Mouse (Mus musculus) kidney, embryonic 16.5 days (tissue): ENCODE results near the gene Fam189a1. TPM values are rescaled to one million over a fixed set of nuclear protein-coding genes. Genes with fewer than 3 reads are reported as not detected.

ENCODE experiments used
- ATAC-seq: fragments of 200-750 bp; cut with Nextera tagmentation; 2 replicates; pipeline ENCODE4 v1.8.0; 2017; ENCODE audit warnings: moderate TSS enrichment; ENCODE audit not compliant: low FRiP score, low TSS enrichment
- H3K27ac ChIP-seq: fragments of 300-500 bp; sonication (generic); 2 replicates; pipeline ENCODE4 v1.5.1; 2014; ENCODE audit warnings: low read length
- H3K27me3 ChIP-seq: fragments of 300-500 bp; sonication (generic); 2 replicates; pipeline ENCODE4 v1.6.1; 2014; ENCODE audit warnings: low read length, control low read depth, mixed read lengths; ENCODE audit not compliant: insufficient read depth
- H3K36me3 ChIP-seq: fragments of 300-500 bp; sonication (generic); 2 replicates; pipeline ENCODE4 v1.6.1; 2014; ENCODE audit warnings: low read length, control low read depth, mixed read lengths; ENCODE audit not compliant: insufficient read depth
- H3K4me1 ChIP-seq: fragments of 300-500 bp; sonication (generic); 2 replicates; pipeline ENCODE4 v1.6.1; 2014; ENCODE audit warnings: low read length, control low read depth, mixed read lengths; ENCODE audit not compliant: insufficient read depth
- H3K4me2 ChIP-seq: fragments of 300-500 bp; sonication (generic); replicated peaks from 2 replicates; pipeline ENCODE4 v1.6.1; 2014; ENCODE audit warnings: low read depth, low read length
- H3K4me3 ChIP-seq: fragments of 300-500 bp; sonication (generic); 2 replicates; pipeline ENCODE4 v1.5.1; 2014; ENCODE audit warnings: mild to moderate bottlenecking, low read length
- H3K9ac ChIP-seq: fragments of 300-500 bp; sonication (generic); replicated peaks from 2 replicates; pipeline ENCODE4 v1.6.1; 2014; ENCODE audit warnings: low read length
- H3K9me3 ChIP-seq: fragments of 300-500 bp; sonication (generic); 2 replicates; pipeline ENCODE4 v1.6.1; 2016; ENCODE audit warnings: low read length, control low read depth
- WGBS: fragments of 180-500 bp; shearing (Covaris S2); extraction: QIAGEN DNeasy Blood & Tissue Kit; methylation state at CpG from one replicate; pipeline ENCODE4 v1.1.7; 2014; 5-methylcytosine and 5-hydroxymethylcytosine counted together
- polyA plus RNA-seq: library from polyadenylated mRNA; unstranded; fragments of >200 nt; fragmentation: Nextera tagmentation; extraction: Ambion mirVana; gene quantifications from 2 replicates; pipeline ENCODE4 v1.2.1, GENCODE M21; 2015

Gene Fam189a1
- polyA plus RNA-seq, 1 experiment from 2014 or later, result 0.20 TPM

DNA sequence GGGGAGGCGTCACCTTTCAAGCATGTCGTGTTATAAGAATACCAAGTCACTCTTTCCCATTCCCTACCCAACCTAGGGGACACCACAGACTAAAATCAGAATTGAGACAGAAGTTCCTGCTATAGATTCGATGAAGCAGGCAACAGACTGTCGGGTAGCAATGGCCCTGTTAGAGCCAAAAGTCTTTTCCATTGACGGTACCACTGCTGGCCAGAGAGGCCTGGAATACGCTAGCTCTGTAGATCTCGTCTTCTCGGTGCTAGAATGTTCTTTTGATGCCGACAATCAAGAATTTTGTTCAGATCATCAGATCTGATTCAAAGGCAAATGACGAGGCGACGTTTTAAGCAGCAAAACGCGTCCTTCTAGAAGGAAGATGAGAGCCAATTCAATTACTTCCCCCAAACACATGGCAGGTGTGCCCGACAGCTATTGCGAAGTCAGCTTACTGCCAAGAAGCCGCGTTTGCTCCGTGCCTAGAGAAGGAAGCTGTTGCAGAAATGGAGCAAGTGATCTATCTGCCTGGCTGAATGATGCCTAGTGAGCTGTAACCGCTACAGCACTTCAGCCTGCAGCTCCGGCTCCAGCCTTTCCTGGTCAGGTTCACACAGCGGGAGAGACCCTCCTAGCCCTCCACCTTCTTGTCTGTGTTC lies 171.8 kb downstream of the Fam189a1 start:
- H3K4me3 ChIP-seq, result no peak overlapping the region
- ATAC-seq, result no peak
- H3K4me2 ChIP-seq, result no peak overlapping the region
- H3K27ac ChIP-seq, result no peak overlapping the region
- H3K36me3 ChIP-seq, result no peaks in the 10 kb centered on the region
- no peaks in the 10 kb centered on the region for H3K9me3 ChIP-seq
- H3K27me3 ChIP-seq, result no peaks in the 10 kb centered on the region
- H3K9ac ChIP-seq, result no peak overlapping the region
- 0 out of 2 replicates have a peak, but pooled peaks cover 4% of the 10 kb centered on the region for H3K4me1 ChIP-seq
- 81% methylated on average over 22 of the region's 22 CpGs for WGBS

DNA sequence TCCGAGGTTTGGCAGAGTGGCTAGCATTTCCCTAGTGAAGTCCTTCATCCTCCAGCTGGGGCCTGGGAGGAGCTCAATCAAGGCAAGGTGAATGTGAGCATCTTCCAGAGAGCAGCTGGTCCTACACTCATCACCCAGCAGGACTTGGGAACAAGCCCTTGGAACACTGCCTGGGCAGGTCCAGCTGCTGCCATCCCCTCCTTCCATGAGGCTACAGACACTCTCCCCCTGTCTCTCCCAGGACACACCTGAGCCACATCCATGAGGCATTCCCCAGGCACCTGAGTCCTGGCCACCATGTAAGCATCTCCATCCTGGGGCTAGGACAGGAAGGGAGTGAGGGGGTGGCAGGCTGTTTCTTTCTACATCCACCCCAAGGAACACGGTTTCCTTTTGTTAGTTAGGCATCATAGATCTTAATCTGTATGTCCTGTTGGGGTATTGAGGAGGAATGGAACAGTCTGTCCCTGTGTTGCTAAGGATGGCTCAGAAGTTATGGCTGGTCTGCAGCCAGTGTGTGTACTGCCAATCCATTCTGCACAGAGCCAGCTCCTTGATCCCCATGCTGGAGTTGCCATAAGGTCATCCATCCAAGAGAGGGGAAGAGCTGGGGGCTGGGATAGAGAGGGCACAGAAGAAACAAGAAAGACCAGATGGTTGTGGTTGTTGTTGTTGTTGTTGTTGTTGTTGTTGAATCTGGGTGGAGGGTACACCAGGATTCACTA lies 174.7 kb downstream of the Fam189a1 start:
- WGBS, result 60% methylated on average over 2 of the region's 2 CpGs
- Histone ChIP-seq H3K27me3 (no peaks in the 10 kb centered on the region), H3K9me3 (no peaks in the 10 kb centered on the region), H3K36me3 (no peaks in the 10 kb centered on the region), H3K9ac (no peak overlapping the region), H3K27ac (no peak overlapping the region), H3K4me1 (no peaks in the 10 kb centered on the region), H3K4me3 (no peak overlapping the region), H3K4me2 (no peak overlapping the region)
- ATAC-seq, result no peak

DNA sequence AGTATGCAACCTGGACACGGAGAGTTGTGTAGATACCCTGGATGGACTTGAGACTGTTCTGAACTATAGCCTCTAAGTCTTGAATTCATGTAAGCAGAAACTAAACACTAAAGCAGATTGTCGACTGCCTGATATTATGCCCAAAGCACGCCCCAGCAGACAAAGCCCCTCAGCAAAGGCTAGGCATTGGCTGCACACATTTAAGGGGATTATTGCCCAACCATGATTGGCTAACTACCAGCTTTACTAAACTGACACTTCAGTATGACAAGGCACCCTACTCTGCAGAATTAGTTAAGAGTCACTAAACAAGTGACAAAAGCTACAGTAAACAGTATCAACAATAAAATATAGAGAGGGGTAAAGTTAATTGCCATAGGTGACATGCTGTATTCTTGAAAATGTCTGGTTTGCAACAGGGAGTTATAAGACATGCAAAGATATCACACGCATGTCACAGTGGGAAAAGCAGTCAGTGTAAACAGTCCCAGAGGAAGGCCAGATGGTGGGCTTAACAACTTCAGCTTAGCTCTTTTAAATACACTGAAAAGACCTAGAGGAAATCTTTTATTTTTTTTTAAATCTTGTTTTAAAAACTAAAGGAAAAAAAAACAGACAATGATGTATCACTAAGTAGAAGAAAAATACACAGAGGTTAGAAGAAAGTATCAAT lies 182.6 kb downstream of the Fam189a1 start:
- H3K9ac ChIP-seq, result no peak overlapping the region
- no peaks in the 10 kb centered on the region for H3K27me3 ChIP-seq
- no peak overlapping the region for H3K4me3 ChIP-seq
- H3K27ac ChIP-seq, result no peak overlapping the region
- no peak for ATAC-seq
- no peak overlapping the region for H3K4me2 ChIP-seq
- no peaks in the 10 kb centered on the region for H3K36me3 ChIP-seq
- WGBS, result 75% methylated on average over 4 of the region's 4 CpGs
- no peaks in the 10 kb centered on the region for H3K9me3 ChIP-seq
- H3K4me1 ChIP-seq, result no peaks in the 10 kb centered on the region

DNA sequence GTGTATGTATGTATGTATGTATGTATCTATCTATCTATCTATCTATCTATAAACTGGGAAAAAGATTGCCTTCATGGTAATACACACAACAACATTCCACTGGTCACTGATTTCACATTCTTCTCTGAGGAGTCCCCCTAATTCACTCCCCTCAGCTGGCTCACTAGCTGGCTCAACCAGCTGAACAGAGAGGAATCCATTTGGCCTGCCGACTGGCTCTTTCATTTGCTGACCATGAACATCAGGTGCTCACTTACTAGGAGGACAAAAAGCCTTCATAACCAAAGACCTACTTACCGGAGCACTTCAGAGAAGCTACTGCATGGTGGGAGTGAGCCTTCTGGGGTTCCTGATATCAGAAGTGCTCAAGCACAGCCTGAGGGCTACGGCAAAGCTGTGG lies 194.2 kb downstream of the Fam189a1 start:
- no peaks in the 10 kb centered on the region for H3K27me3 ChIP-seq
- WGBS, result 85% methylated on average over 3 of the region's 3 CpGs
- no peak for ATAC-seq

DNA sequence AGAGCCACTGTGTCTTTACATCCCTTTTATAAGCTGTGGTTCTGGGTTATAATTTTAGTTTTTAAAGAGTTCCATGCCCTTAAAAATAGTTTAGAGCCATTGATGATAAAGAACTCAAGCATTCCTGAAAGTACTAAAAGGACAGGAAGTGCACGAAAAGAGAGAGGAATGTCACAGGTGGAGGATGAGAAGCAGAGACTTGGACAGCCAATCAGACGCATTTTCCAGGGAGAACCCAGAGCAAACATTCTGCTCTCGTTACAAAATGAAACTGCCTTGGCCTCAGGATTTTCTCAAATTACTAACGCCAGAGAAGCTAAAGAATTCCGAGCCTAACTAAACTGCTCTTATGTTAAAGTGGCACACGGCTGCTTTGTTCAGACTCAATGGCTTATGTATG lies 197.3 kb downstream of the Fam189a1 start:
- ATAC-seq, result no peak

More for the DNA sequence above, 194.2 kb downstream of the Fam189a1 start:
- no peak overlapping the region for H3K27ac ChIP-seq
- no peak overlapping the region for H3K4me2 ChIP-seq
- no peaks in the 10 kb centered on the region for H3K9me3 ChIP-seq
- H3K36me3 ChIP-seq, result no peaks in the 10 kb centered on the region
- no peak overlapping the region for H3K4me3 ChIP-seq
- no peaks in the 10 kb centered on the region for H3K4me1 ChIP-seq
- H3K9ac ChIP-seq, result no peak overlapping the region

DNA sequence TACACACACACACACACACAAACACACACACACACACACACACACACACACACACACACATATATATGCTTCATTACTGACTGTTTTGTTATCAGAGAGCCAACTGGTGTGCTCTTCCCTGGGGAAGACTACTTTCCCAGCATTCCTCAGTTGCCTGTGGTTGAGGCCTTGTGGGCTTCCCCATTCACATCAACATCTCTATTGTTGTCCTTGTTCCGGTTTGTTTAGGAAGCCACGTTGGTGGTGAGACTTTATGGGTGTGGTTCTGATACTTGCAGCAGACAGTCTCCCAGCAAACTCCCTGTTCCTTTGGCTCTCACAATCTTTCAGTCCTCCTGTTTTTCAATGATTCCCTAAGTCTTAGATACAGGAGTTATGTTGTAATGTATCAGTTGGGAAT lies 204.2 kb downstream of the Fam189a1 start:
- Histone ChIP-seq H3K9ac (no peak overlapping the region), H3K36me3 (no peaks in the 10 kb centered on the region), H3K9me3 (no peaks in the 10 kb centered on the region), H3K4me3 (no peak overlapping the region), H3K27me3 (no peaks in the 10 kb centered on the region), H3K4me2 (no peak overlapping the region), H3K27ac (no peak overlapping the region), H3K4me1 (no peaks in the 10 kb centered on the region)
- no peak for ATAC-seq
- WGBS, result 50% methylated on average over 2 of the region's 2 CpGs

More for the DNA sequence above, 197.3 kb downstream of the Fam189a1 start:
- H3K9ac ChIP-seq, result no peak overlapping the region
- H3K27me3 ChIP-seq, result no peaks in the 10 kb centered on the region
- no peaks in the 10 kb centered on the region for H3K36me3 ChIP-seq
- no peak overlapping the region for H3K4me3 ChIP-seq
- H3K4me2 ChIP-seq, result no peak overlapping the region; the same call in 1 of the 2 replicates
- 36% methylated on average over 6 of the region's 6 CpGs for WGBS
- no peaks in the 10 kb centered on the region for H3K9me3 ChIP-seq
- no peaks in the 10 kb centered on the region for H3K4me1 ChIP-seq
- H3K27ac ChIP-seq, result no peak overlapping the region

DNA sequence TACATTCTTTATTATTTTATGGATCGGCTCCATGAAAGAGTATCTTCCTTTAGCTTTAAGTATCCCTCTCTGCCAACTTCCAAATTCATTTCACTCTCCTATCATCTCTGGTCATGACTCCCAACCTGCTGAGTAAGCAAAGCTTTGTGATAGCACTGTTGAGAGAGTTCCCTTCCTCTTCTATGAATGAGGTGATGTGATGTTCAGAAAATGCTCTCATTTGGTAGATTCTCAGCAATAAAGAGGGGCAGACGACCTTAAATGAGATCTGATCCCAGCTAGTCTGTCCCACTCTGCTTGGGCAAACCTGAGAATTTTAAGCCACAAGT lies 205.6 kb downstream of the Fam189a1 start:
- Histone ChIP-seq H3K36me3 (no peaks in the 10 kb centered on the region), H3K9ac (no peak overlapping the region), H3K4me3 (no peak overlapping the region), H3K4me1 (no peaks in the 10 kb centered on the region), H3K9me3 (no peaks in the 10 kb centered on the region), H3K27me3 (no peaks in the 10 kb centered on the region), H3K27ac (no peak overlapping the region), H3K4me2 (no peak overlapping the region)
- ATAC-seq, result no peak
- WGBS, result 40% methylated on average over 2 of the region's 2 CpGs

DNA sequence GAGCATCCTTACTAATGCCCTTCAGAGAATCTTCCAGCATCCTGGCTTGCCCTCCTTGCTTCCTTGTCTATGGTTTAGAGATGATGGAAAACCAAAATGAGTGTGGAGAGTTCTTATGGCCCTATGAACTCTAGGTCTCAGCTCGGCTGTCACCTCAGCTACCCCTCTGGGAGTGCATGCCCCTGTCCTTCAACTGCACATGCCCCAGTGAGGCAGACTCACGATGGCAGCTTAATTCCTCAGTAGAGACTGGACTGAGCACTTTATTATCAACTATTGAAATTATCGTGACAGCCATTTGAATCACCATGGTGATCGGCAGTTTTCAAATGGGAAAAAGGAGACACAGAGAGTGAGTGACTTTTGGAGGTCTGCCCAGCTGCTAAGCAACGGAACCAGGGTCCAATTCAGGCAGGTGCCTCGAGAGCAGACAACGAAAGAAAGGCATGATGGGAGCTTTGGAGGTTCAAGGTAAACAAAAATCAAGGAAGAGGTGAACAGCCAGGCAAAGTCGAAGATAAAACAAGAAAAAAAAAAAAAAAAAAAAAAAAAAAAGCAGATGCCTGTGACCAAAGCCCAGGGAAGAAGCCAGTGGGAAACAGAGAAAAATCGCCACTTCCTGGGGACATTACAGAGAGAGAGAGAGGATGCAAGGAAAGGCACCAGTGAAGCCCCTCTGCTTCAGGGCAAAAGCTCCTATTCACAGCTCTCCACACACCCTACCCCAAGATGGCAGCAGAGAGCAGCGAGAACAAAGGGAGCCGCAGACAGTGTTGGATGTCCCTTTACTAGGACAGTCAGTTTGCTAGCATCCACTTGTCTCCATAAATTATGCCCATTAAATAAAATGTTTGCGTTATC lies 206.2 kb downstream of the Fam189a1 start:
- H3K4me2 ChIP-seq, result no peak overlapping the region
- 52% methylated on average over 12 of the region's 12 CpGs for WGBS
- H3K9ac ChIP-seq, result no peak overlapping the region
- H3K36me3 ChIP-seq, result no peaks in the 10 kb centered on the region
- H3K27ac ChIP-seq, result no peak overlapping the region
- H3K4me1 ChIP-seq, result no peaks in the 10 kb centered on the region
- no peak; the same call in 1 of the 2 replicates for ATAC-seq
- H3K9me3 ChIP-seq, result no peaks in the 10 kb centered on the region
- no peak overlapping the region for H3K4me3 ChIP-seq
- H3K27me3 ChIP-seq, result no peaks in the 10 kb centered on the region

DNA sequence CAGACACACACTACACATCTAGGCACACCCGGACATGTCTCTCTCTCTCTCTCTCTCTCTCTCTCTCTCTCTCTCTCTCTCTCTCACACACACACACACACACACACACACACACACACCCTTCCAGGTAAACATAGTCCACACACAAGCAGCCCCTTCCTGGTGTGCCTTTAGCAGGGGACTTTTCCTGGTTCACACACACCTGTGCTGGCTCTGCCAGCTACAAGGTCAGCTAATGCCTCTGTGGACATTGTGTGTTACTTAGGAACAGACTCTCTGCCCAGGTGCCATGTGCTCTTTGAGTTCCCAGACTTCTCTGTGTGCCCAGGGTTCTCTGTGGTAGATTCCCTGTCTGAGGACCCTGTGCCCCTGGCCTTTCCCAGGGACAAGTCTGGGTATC lies 206.9 kb downstream of the Fam189a1 start:
- Histone ChIP-seq H3K9ac (no peak overlapping the region), H3K4me3 (no peak overlapping the region), H3K9me3 (no peaks in the 10 kb centered on the region), H3K36me3 (no peaks in the 10 kb centered on the region), H3K4me2 (no peak overlapping the region), H3K4me1 (no peaks in the 10 kb centered on the region), H3K27me3 (no peaks in the 10 kb centered on the region), H3K27ac (no peak overlapping the region)
- ATAC-seq, result no peak
- 82% methylated on average over 1 of the region's 1 CpGs for WGBS
